Mouse (Mus musculus): ENCODE data around the gene Pde1c. TPM values are rescaled to one million over a fixed set of nuclear protein-coding genes. Genes with fewer than 3 reads are reported as not detected.
A peak's percentile ranks its signal among the peaks of the same experiment; 100 is the strongest.
"Not testable (repeated sequence)": the region's sequence is repeated elsewhere in the genome, so short reads cannot be mapped to it uniquely, and the experiment has no call there.

Gene Pde1c
- polyA plus RNA-seq (2014; fragmentation: Nextera tagmentation; extraction: Ambion mirVana) = 4.8 and 5.4 TPM in 2 replicates

GRCm38 (mm10) chr6:56568470-56569372, at the start of gene Pde1c:
Gene Pde1c, minus strand, starts transcription at chr6:56569103.
- H3K27ac ChIP-seq (ENCODE audit: low read depth, low read length) = no peak within 1 kb of the TSS
- under 1% methylated on average over 48 of the region's 48 CpGs for WGBS

GRCm38 (mm10) chr6:56616982-56617613, 48.2 kb upstream of the Pde1c start:
- Histone ChIP-seq H3K27me3 (ENCODE audit: control insufficient read depth, insufficient read depth, low read length) (no peaks in the 10 kb centered on the region), H3K27ac (ENCODE audit: low read depth, low read length) (peak overlapping the region; percentile 35; the same call in 1 of the 2 replicates), H3K4me2 (no peak overlapping the region), H3K4me3 (ENCODE audit: low read depth, low read length) (no peak overlapping the region), H3K4me1 (ENCODE audit: control insufficient read depth, insufficient read depth, low read length) (peaks cover 12% of the 10 kb centered on the region), H3K9me3 (ENCODE audit: control insufficient read depth, low read length) (no peaks in the 10 kb centered on the region), H3K9ac (ENCODE audit: low read length) (no peak overlapping the region), H3K36me3 (ENCODE audit: control insufficient read depth, insufficient read depth, low read length) (no peaks in the 10 kb centered on the region)
- peak; percentile 90 for ATAC-seq (ENCODE audit: low FRiP score)
- WGBS = 26% methylated on average over 7 of the region's 7 CpGs
- peak; percentile 91 for DNase-seq (ENCODE audit: low spot score, missing footprints)

More at GRCm38 (mm10) chr6:56568470-56569372, at the start of gene Pde1c:
- H3K27me3 ChIP-seq (ENCODE audit: control insufficient read depth, insufficient read depth, low read length) = peaks cover 5% of the 10 kb centered on the region; the same call in 1 of the 2 replicates
- peaks cover 2% of the 10 kb centered on the region; the same call in 1 of the 2 replicates for H3K4me1 ChIP-seq (ENCODE audit: control insufficient read depth, insufficient read depth, low read length)
- peak within 1 kb of the TSS; percentile 66 for H3K9ac ChIP-seq (ENCODE audit: low read length)
- H3K4me3 ChIP-seq (ENCODE audit: low read depth, low read length) = peak within 1 kb of the TSS; percentile 68
- peak; percentile 95 for DNase-seq (ENCODE audit: low spot score, missing footprints)
- ATAC-seq (ENCODE audit: low FRiP score) = peak; percentile 86
- peak within 1 kb of the TSS; percentile 92 for H3K4me2 ChIP-seq
- no peaks in the 10 kb centered on the region for H3K36me3 ChIP-seq (ENCODE audit: control insufficient read depth, insufficient read depth, low read length)
- H3K9me3 ChIP-seq (ENCODE audit: control insufficient read depth, low read length) = no peaks in the 10 kb centered on the region

- peaks cover 12% of the 10 kb centered on the region for H3K4me1 ChIP-seq (ENCODE audit: control insufficient read depth, insufficient read depth, low read length)
- H3K27ac ChIP-seq (ENCODE audit: low read depth, low read length) = peak overlapping the region; percentile 35
- WGBS = 57% methylated on average over 10 of the region's 10 CpGs
- H3K4me3 ChIP-seq (ENCODE audit: low read depth, low read length) = no peak overlapping the region
- peak; percentile 84 for DNase-seq (ENCODE audit: low spot score, missing footprints)
- no peak overlapping the region for H3K9ac ChIP-seq (ENCODE audit: low read length)
- H3K4me2 ChIP-seq = no peak overlapping the region
- H3K36me3 ChIP-seq (ENCODE audit: control insufficient read depth, insufficient read depth, low read length) = no peaks in the 10 kb centered on the region
- ATAC-seq (ENCODE audit: low FRiP score) = peak; percentile 54
- H3K9me3 ChIP-seq (ENCODE audit: control insufficient read depth, low read length) = no peaks in the 10 kb centered on the region
- H3K27me3 ChIP-seq (ENCODE audit: control insufficient read depth, insufficient read depth, low read length) = no peaks in the 10 kb centered on the region
Observed at GRCm38 (mm10) chr6:56616228-56616981, 47.5 kb upstream of the Pde1c start.

GRCm38 (mm10) chr6:56609529-56609928, 40.6 kb upstream of the Pde1c start:
- not testable (repeated sequence) for H3K27me3 ChIP-seq (ENCODE audit: control insufficient read depth, insufficient read depth, low read length); H3K4me3 ChIP-seq (ENCODE audit: low read depth, low read length); H3K4me1 ChIP-seq (ENCODE audit: control insufficient read depth, insufficient read depth, low read length); H3K9ac ChIP-seq (ENCODE audit: low read length); DNase-seq (ENCODE audit: low spot score, missing footprints); H3K9me3 ChIP-seq (ENCODE audit: control insufficient read depth, low read length); H3K36me3 ChIP-seq (ENCODE audit: control insufficient read depth, insufficient read depth, low read length); H3K4me2 ChIP-seq; H3K27ac ChIP-seq (ENCODE audit: low read depth, low read length); ATAC-seq (ENCODE audit: low FRiP score)
- 50% methylated on average over 1 of the region's 1 CpGs for WGBS

- H3K9me3 ChIP-seq (ENCODE audit: control insufficient read depth, low read length) = no peaks in the 10 kb centered on the region
- 4% methylated on average over 4 of the region's 4 CpGs for WGBS
- H3K36me3 ChIP-seq (ENCODE audit: control insufficient read depth, insufficient read depth, low read length) = no peaks in the 10 kb centered on the region
- no peak overlapping the region for H3K27ac ChIP-seq (ENCODE audit: low read depth, low read length)
- no peak overlapping the region for H3K9ac ChIP-seq (ENCODE audit: low read length)
- no peak overlapping the region for H3K4me2 ChIP-seq
- DNase-seq (ENCODE audit: low spot score, missing footprints) (peak; percentile 95), ATAC-seq (ENCODE audit: low FRiP score) (peak; percentile 55; the same call in 1 of the 2 replicates)
- no peaks in the 10 kb centered on the region for H3K4me1 ChIP-seq (ENCODE audit: control insufficient read depth, insufficient read depth, low read length)
- no peak overlapping the region for H3K4me3 ChIP-seq (ENCODE audit: low read depth, low read length)
- H3K27me3 ChIP-seq (ENCODE audit: control insufficient read depth, insufficient read depth, low read length) = no peaks in the 10 kb centered on the region
Observed at GRCm38 (mm10) chr6:56608277-56608676, 39.4 kb upstream of the Pde1c start.

GRCm38 (mm10) chr6:56579568-56579967, 10.7 kb upstream of the Pde1c start:
- H3K27me3 ChIP-seq (ENCODE audit: control insufficient read depth, insufficient read depth, low read length) = no peaks in the 10 kb centered on the region
- no peak overlapping the region for H3K4me3 ChIP-seq (ENCODE audit: low read depth, low read length)
- WGBS = 79% methylated on average over 1 of the region's 1 CpGs
- H3K4me1 ChIP-seq (ENCODE audit: control insufficient read depth, insufficient read depth, low read length) = no peaks in the 10 kb centered on the region
- no peaks in the 10 kb centered on the region for H3K36me3 ChIP-seq (ENCODE audit: control insufficient read depth, insufficient read depth, low read length)
- no peaks in the 10 kb centered on the region for H3K9me3 ChIP-seq (ENCODE audit: control insufficient read depth, low read length)
- no peak overlapping the region for H3K9ac ChIP-seq (ENCODE audit: low read length)
- no peak overlapping the region for H3K27ac ChIP-seq (ENCODE audit: low read depth, low read length)
- no peak overlapping the region for H3K4me2 ChIP-seq
- DNase-seq (ENCODE audit: low spot score, missing footprints) = no peak
- ATAC-seq (ENCODE audit: low FRiP score) = no peak

- ATAC-seq (ENCODE audit: low FRiP score) = no peak
- H3K4me3 ChIP-seq (ENCODE audit: low read depth, low read length) = no peak overlapping the region
- no peak overlapping the region for H3K27ac ChIP-seq (ENCODE audit: low read depth, low read length)
- no peaks in the 10 kb centered on the region for H3K9me3 ChIP-seq (ENCODE audit: control insufficient read depth, low read length)
- no peaks in the 10 kb centered on the region for H3K4me1 ChIP-seq (ENCODE audit: control insufficient read depth, insufficient read depth, low read length)
- no peak overlapping the region for H3K9ac ChIP-seq (ENCODE audit: low read length)
- DNase-seq (ENCODE audit: low spot score, missing footprints) = no peak
- no peaks in the 10 kb centered on the region for H3K36me3 ChIP-seq (ENCODE audit: control insufficient read depth, insufficient read depth, low read length)
- 80% methylated on average over 2 of the region's 2 CpGs for WGBS
- H3K27me3 ChIP-seq (ENCODE audit: control insufficient read depth, insufficient read depth, low read length) = no peaks in the 10 kb centered on the region
- H3K4me2 ChIP-seq = no peak overlapping the region
Observed at GRCm38 (mm10) chr6:56560891-56561290, 8.0 kb downstream of the Pde1c start.

GRCm38 (mm10) chr6:56560474-56560888, 8.4 kb downstream of the Pde1c start:
- no peak overlapping the region for H3K4me2 ChIP-seq
- H3K4me1 ChIP-seq (ENCODE audit: control insufficient read depth, insufficient read depth, low read length) = no peaks in the 10 kb centered on the region
- no peaks in the 10 kb centered on the region for H3K27me3 ChIP-seq (ENCODE audit: control insufficient read depth, insufficient read depth, low read length)
- no peak overlapping the region for H3K27ac ChIP-seq (ENCODE audit: low read depth, low read length)
- no peaks in the 10 kb centered on the region for H3K9me3 ChIP-seq (ENCODE audit: control insufficient read depth, low read length)
- H3K9ac ChIP-seq (ENCODE audit: low read length) = no peak overlapping the region
- H3K36me3 ChIP-seq (ENCODE audit: control insufficient read depth, insufficient read depth, low read length) = no peaks in the 10 kb centered on the region
- DNase-seq (ENCODE audit: low spot score, missing footprints) (no peak), ATAC-seq (ENCODE audit: low FRiP score) (no peak)
- no peak overlapping the region for H3K4me3 ChIP-seq (ENCODE audit: low read depth, low read length)
- 79% methylated on average over 2 of the region's 2 CpGs for WGBS

Data from midbrain, embryonic 11.5 days (tissue).